Mouse (Mus musculus) stomach, embryonic 16.5 days (tissue): ENCODE data around the gene Slc17a7. TPM values are rescaled to one million over a fixed set of nuclear protein-coding genes. Genes with fewer than 3 reads are reported as not detected.
"Not testable (repeated sequence)": the region's sequence is repeated elsewhere in the genome, so short reads cannot be mapped to it uniquely, and the experiment has no call there.

Source experiments
- ATAC-seq: fragments of 200-750 bp; cut with Nextera tagmentation; 2 replicates; pipeline ENCODE4 v1.8.0; 2017; ENCODE audit warnings: moderate number of reproducible peaks, moderate TSS enrichment; ENCODE audit not compliant: insufficient read depth, low FRiP score
- H3K27ac ChIP-seq: fragments of 300-500 bp; sonication (generic); 2 replicates; pipeline ENCODE4 v1.5.1; 2014; ENCODE audit warnings: low read length
- H3K27me3 ChIP-seq: fragments of 300-500 bp; sonication (generic); 2 replicates; pipeline ENCODE4 v1.6.1; 2014; ENCODE audit warnings: low read length, control low read depth, mixed read lengths; ENCODE audit not compliant: control insufficient read depth, insufficient read depth
- H3K36me3 ChIP-seq: fragments of 300-500 bp; sonication (generic); 2 replicates; pipeline ENCODE4 v1.6.1; 2014; ENCODE audit warnings: low read length; ENCODE audit not compliant: control insufficient read depth, insufficient read depth
- H3K4me1 ChIP-seq: fragments of 300-500 bp; sonication (generic); 2 replicates; pipeline ENCODE4 v1.6.1; 2014; ENCODE audit warnings: low read length, control low read depth, mixed read lengths; ENCODE audit not compliant: control insufficient read depth, insufficient read depth
- H3K4me2 ChIP-seq: fragments of 300-500 bp; sonication (generic); 2 replicates; pipeline ENCODE4 v1.6.1; 2014; ENCODE audit warnings: low read depth, low read length, mixed read lengths
- H3K4me3 ChIP-seq: fragments of 300-500 bp; sonication (generic); replicated peaks from 2 replicates; pipeline ENCODE4 v1.5.1; 2014; ENCODE audit warnings: mild to moderate bottlenecking, low read length
- H3K9ac ChIP-seq: fragments of 300-500 bp; sonication (generic); 2 replicates; pipeline ENCODE4 v1.6.1; 2014; ENCODE audit warnings: low read length
- H3K9me3 ChIP-seq: fragments of 300-500 bp; sonication (generic); replicated peaks from 2 replicates; pipeline ENCODE4 v1.6.1; 2016; ENCODE audit warnings: low read length, control low read depth; ENCODE audit not compliant: control insufficient read depth
- WGBS: fragments of 180-500 bp; shearing (Covaris S2); extraction: QIAGEN DNeasy Blood & Tissue Kit; methylation state at CpG from one replicate; pipeline ENCODE4 v1.1.7; 2014; 5-methylcytosine and 5-hydroxymethylcytosine counted together
- polyA plus RNA-seq: library from polyadenylated mRNA; unstranded; fragments of >200 nt; fragmentation: Nextera tagmentation; extraction: Ambion mirVana; gene quantifications from 2 replicates; pipeline ENCODE4 v1.2.1, GENCODE M21; 2015

Slc17a7 gene
- polyA plus RNA-seq, 1 experiment from 2014 or later = 0.22 TPM

GRCm38 (mm10) chr7:45124224-45125143, 39.3 kb upstream of the Slc17a7 start, which contains the start of gene Rps11:
Gene Rps11 (minus strand): TSS chr7:45124439.
- H3K27me3 ChIP-seq = no peaks in the 10 kb centered on the region
- WGBS = under 1% methylated on average over 59 of the region's 59 CpGs
- peak within 1 kb of the TSS; percentile 88 for H3K9ac ChIP-seq
- peaks cover 27% of the 10 kb centered on the region for H3K36me3 ChIP-seq
- peak within 1 kb of the TSS; percentile 69 for H3K4me3 ChIP-seq
- peak within 1 kb of the TSS; percentile 76 for H3K4me2 ChIP-seq
- no peaks in the 10 kb centered on the region for H3K9me3 ChIP-seq
- peak; percentile 84 for ATAC-seq
- H3K4me1 ChIP-seq = peaks cover 41% of the 10 kb centered on the region
- H3K27ac ChIP-seq = peak within 1 kb of the TSS; percentile 82

- Histone ChIP-seq H3K9ac (no peak overlapping the region; the same call in 1 of the 2 replicates), H3K27ac (peak overlapping the region; percentile 68), H3K4me3 (0 out of 2 replicates have a peak overlapping the region, but pooled peaks have one; percentile 1), H3K9me3 (no peaks in the 10 kb centered on the region), H3K4me1 (peaks cover 44% of the 10 kb centered on the region), H3K4me2 (peak overlapping the region; percentile 49; the same call in 1 of the 2 replicates), H3K36me3 (peaks cover 27% of the 10 kb centered on the region), H3K27me3 (no peaks in the 10 kb centered on the region)
- 25% methylated on average over 7 of the region's 7 CpGs for WGBS
- ATAC-seq = no peak
Observed at GRCm38 (mm10) chr7:45125144-45125600, 38.6 kb upstream of the Slc17a7 start.

- not testable (repeated sequence) for ATAC-seq, H3K4me2 ChIP-seq
- peaks cover 27% of the 10 kb centered on the region for H3K36me3 ChIP-seq
Observed at GRCm38 (mm10) chr7:45125649-45126048, 38.1 kb upstream of the Slc17a7 start.

GRCm38 (mm10) chr7:45126147-45126843, 37.5 kb upstream of the Slc17a7 start:
- WGBS = 70% methylated on average over 17 of the region's 17 CpGs
- H3K4me3 ChIP-seq = peak overlapping the region; percentile 62
- peak overlapping the region; percentile 69 for H3K4me2 ChIP-seq
- peak overlapping the region; percentile 84 for H3K27ac ChIP-seq
- no peak for ATAC-seq
- peaks cover 44% of the 10 kb centered on the region for H3K4me1 ChIP-seq
- H3K9ac ChIP-seq = peak overlapping the region; percentile 99
- no peaks in the 10 kb centered on the region for H3K27me3 ChIP-seq
- peaks cover 25% of the 10 kb centered on the region for H3K36me3 ChIP-seq
- no peaks in the 10 kb centered on the region for H3K9me3 ChIP-seq

More at GRCm38 (mm10) chr7:45125649-45126048, 38.1 kb upstream of the Slc17a7 start:
- not testable (repeated sequence) for H3K9ac ChIP-seq, H3K9me3 ChIP-seq, H3K27me3 ChIP-seq
- 65% methylated on average over 5 of the region's 5 CpGs for WGBS
- Histone ChIP-seq H3K27ac (peak overlapping the region; percentile 68), H3K4me3 (0 out of 2 replicates have a peak overlapping the region, but pooled peaks have one; percentile 1), H3K4me1 (peaks cover 44% of the 10 kb centered on the region)

GRCm38 (mm10) chr7:45126844-45127699, 36.7 kb upstream of the Slc17a7 start:
- H3K4me2 ChIP-seq = peak overlapping the region; percentile 69
- H3K36me3 ChIP-seq = peaks cover 17% of the 10 kb centered on the region
- no peak for ATAC-seq
- peak overlapping the region; percentile 99 for H3K9ac ChIP-seq
- peak overlapping the region; percentile 84 for H3K27ac ChIP-seq
- H3K9me3 ChIP-seq = no peaks in the 10 kb centered on the region
- no peaks in the 10 kb centered on the region for H3K27me3 ChIP-seq
- WGBS = 32% methylated on average over 21 of the region's 21 CpGs
- H3K4me3 ChIP-seq = peak overlapping the region; percentile 62
- H3K4me1 ChIP-seq = peaks cover 36% of the 10 kb centered on the region

- H3K4me3 ChIP-seq = peak overlapping the region; percentile 62
- H3K4me1 ChIP-seq = peaks cover 29% of the 10 kb centered on the region
- H3K4me2 ChIP-seq = peak overlapping the region; percentile 69
- H3K27me3 ChIP-seq = no peaks in the 10 kb centered on the region
- H3K27ac ChIP-seq = peak overlapping the region; percentile 84
- WGBS = 2% methylated on average over 6 of the region's 6 CpGs
- no peak for ATAC-seq
- H3K9ac ChIP-seq = peak overlapping the region; percentile 99
- no peaks in the 10 kb centered on the region for H3K9me3 ChIP-seq
- H3K36me3 ChIP-seq = peaks cover 15% of the 10 kb centered on the region
Observed at GRCm38 (mm10) chr7:45127700-45128224, 36.0 kb upstream of the Slc17a7 start.

GRCm38 (mm10) chr7:45128624-45129246, 35.0 kb upstream of the Slc17a7 start, which contains the start of gene Rpl13a:
Gene Rpl13a (minus strand): TSS chr7:45128761.
- H3K4me2 ChIP-seq = peak within 1 kb of the TSS; percentile 69
- peaks cover 15% of the 10 kb centered on the region for H3K36me3 ChIP-seq
- H3K4me1 ChIP-seq = peaks cover 24% of the 10 kb centered on the region
- peaks cover 4% of the 10 kb centered on the region; the same call in 1 of the 2 replicates for H3K9me3 ChIP-seq
- peak; percentile 94 for ATAC-seq
- H3K9ac ChIP-seq = peak within 1 kb of the TSS; percentile 99
- peak within 1 kb of the TSS; percentile 84 for H3K27ac ChIP-seq
- peak within 1 kb of the TSS; percentile 62 for H3K4me3 ChIP-seq
- H3K27me3 ChIP-seq = no peaks in the 10 kb centered on the region
- WGBS = under 1% methylated on average over 48 of the region's 48 CpGs

GRCm38 (mm10) chr7:45129318-45129717, 34.4 kb upstream of the Slc17a7 start:
- H3K36me3 ChIP-seq = peaks cover 15% of the 10 kb centered on the region
- peak overlapping the region; percentile 84 for H3K27ac ChIP-seq
- H3K27me3 ChIP-seq = no peaks in the 10 kb centered on the region
- H3K4me2 ChIP-seq = peak overlapping the region; percentile 68
- under 1% methylated on average over 17 of the region's 17 CpGs for WGBS
- peak overlapping the region; percentile 50 for H3K4me3 ChIP-seq
- H3K4me1 ChIP-seq = peaks cover 24% of the 10 kb centered on the region
- no peak for ATAC-seq
- peaks cover 4% of the 10 kb centered on the region; the same call in 1 of the 2 replicates for H3K9me3 ChIP-seq
- peak overlapping the region; percentile 73 for H3K9ac ChIP-seq
